In the genomic region with DNA sequence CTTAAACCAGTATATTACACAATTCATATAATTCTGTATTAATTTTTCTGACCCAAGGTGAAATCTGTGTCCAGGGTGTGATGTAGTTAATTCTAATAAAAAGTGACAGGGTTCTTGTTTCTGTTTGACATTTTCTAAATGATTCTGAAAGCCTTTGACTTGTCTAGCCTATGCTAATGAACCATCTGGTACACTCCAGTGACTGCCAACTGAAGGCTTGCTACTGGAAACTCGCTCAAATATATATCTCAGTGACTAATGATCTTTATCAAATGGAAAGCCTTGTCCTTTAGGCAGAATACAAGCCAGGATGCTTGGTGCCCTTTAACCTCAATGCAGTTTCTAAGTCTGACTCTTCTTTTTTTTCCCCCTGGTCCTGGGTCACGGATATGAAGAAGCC, we compare ENCODE assay signal across 32 mouse cellular contexts.
DNase-seq lines count a peak whose midpoint lies in the region; ATAC-seq and TF ChIP-seq lines count a peak whose summit lies in the region.
"Had no signal": no experiment of that assay in that cellular context is flagged by ENCODE, and none has a peak within 500 bp of the region (broad histone marks: within the 10 kb centered on the region; RNA-seq: fewer than 3 reads in every experiment).

No protein-coding gene starts in this region.

- TF ChIP-seq POLR2A in cerebellum, adult 2 months (IDR thresholded peaks at IDR 0.05; ENCODE audit: borderline replicate concordance, insufficient read depth, low read length): no peak

- H3K9ac ChIP-seq in forebrain, postnatal 0 days: no peak overlapping the region
- H3K9ac ChIP-seq in midbrain, embryonic 13.5 days (replicated peaks): no peak overlapping the region
- no peak overlapping the region for H3K9ac ChIP-seq in midbrain, embryonic 11.5 days (ENCODE audit: low read length)
- H3K9ac ChIP-seq in stomach, postnatal 0 days (ENCODE audit: low read length): no peak overlapping the region
- H3K9ac ChIP-seq: intestine, embryonic 15.5 days; limb, embryonic 15.5 days; liver, embryonic 13.5 days had no signal

- no peaks in the 10 kb centered on the region for H3K27me3 ChIP-seq in cerebellum, adult 2 months (ENCODE audit: control insufficient read depth, insufficient read depth, low read length)
- H3K27me3 ChIP-seq in forebrain, postnatal 0 days (ENCODE audit: insufficient read depth, low read length): no peaks in the 10 kb centered on the region
- no peaks in the 10 kb centered on the region for H3K27me3 ChIP-seq in forebrain, embryonic 10.5 days (ENCODE audit: poor library complexity, severe bottlenecking)
- no peaks in the 10 kb centered on the region for H3K27me3 ChIP-seq in midbrain, embryonic 13.5 days
- H3K27me3 ChIP-seq in midbrain, embryonic 11.5 days (ENCODE audit: control insufficient read depth, insufficient read depth, low read length): no peaks in the 10 kb centered on the region
- H3K27me3 ChIP-seq in stomach, postnatal 0 days (ENCODE audit: control insufficient read depth, insufficient read depth, low read length): no peaks in the 10 kb centered on the region
- H3K27me3 ChIP-seq: CH12.LX; intestine, embryonic 15.5 days; limb, embryonic 15.5 days; liver, embryonic 13.5 days had no signal

- H3K27ac ChIP-seq in cerebellum, adult 2 months (ENCODE audit: insufficient read depth, low read length): no peak overlapping the region
- no peak overlapping the region for H3K27ac ChIP-seq in forebrain, postnatal 0 days (ENCODE audit: low read depth, low read length)
- H3K27ac ChIP-seq in forebrain, embryonic 10.5 days: no peak overlapping the region
- H3K27ac ChIP-seq in midbrain, embryonic 13.5 days: no peak overlapping the region
- no peak overlapping the region for H3K27ac ChIP-seq in midbrain, embryonic 11.5 days (ENCODE audit: low read depth, low read length)
- no peak overlapping the region for H3K27ac ChIP-seq in stomach, postnatal 0 days (replicated peaks)
- H3K27ac ChIP-seq: intestine, embryonic 15.5 days; layer of hippocampus, adult 2 months; limb, embryonic 10.5 days; limb, embryonic 15.5 days; liver, embryonic 13.5 days; macrophage had no signal

- no peak for TF ChIP-seq CTCF in cerebellum, adult 2 months (IDR thresholded peaks at IDR 0.05; ENCODE audit: borderline replicate concordance, insufficient read depth, low read depth, low read length)
- no peak for TF ChIP-seq CTCF in forebrain, postnatal 0 days (IDR thresholded peaks at IDR 0.05; ENCODE audit: low read depth)
- no peak for TF ChIP-seq CTCF in stomach, postnatal 0 days (IDR thresholded peaks at IDR 0.05; ENCODE audit: low read depth)

- H3K4me1 ChIP-seq in cerebellum, adult 2 months (ENCODE audit: control insufficient read depth, insufficient read depth, low read length): no peaks in the 10 kb centered on the region
- H3K4me1 ChIP-seq in forebrain, postnatal 0 days (ENCODE audit: insufficient read depth): peaks cover 15% of the 10 kb centered on the region; the same call in 1 of the 2 replicates
- peaks cover 7% of the 10 kb centered on the region for H3K4me1 ChIP-seq in forebrain, embryonic 10.5 days
- H3K4me1 ChIP-seq in midbrain, embryonic 13.5 days (replicated peaks): peaks cover 12% of the 10 kb centered on the region
- H3K4me1 ChIP-seq in midbrain, embryonic 11.5 days (ENCODE audit: control insufficient read depth, insufficient read depth, low read length): no peaks in the 10 kb centered on the region; the same call in 1 of the 2 replicates
- no peaks in the 10 kb centered on the region for H3K4me1 ChIP-seq in stomach, postnatal 0 days (replicated peaks; ENCODE audit: control insufficient read depth, insufficient read depth)
- H3K4me1 ChIP-seq: intestine, embryonic 15.5 days; limb, embryonic 10.5 days; limb, embryonic 15.5 days; liver, embryonic 13.5 days had no signal

- TF ChIP-seq EP300 in stomach, postnatal 0 days (optimal IDR thresholded peaks at IDR 0.05): no peak

- no peak overlapping the region for H3K4me2 ChIP-seq in forebrain, postnatal 0 days (ENCODE audit: low read depth)
- H3K4me2 ChIP-seq in midbrain, embryonic 13.5 days (replicated peaks): no peak overlapping the region
- H3K4me2 ChIP-seq in midbrain, embryonic 11.5 days: no peak overlapping the region
- H3K4me2 ChIP-seq in stomach, postnatal 0 days (replicated peaks; ENCODE audit: low read depth): no peak overlapping the region
- H3K4me2 ChIP-seq: heart, embryonic 11.5 days; intestine, embryonic 15.5 days; limb, embryonic 15.5 days; liver, embryonic 13.5 days had no signal

- no peaks in the 10 kb centered on the region for H3K9me3 ChIP-seq in forebrain, postnatal 0 days (ENCODE audit: low read length)
- H3K9me3 ChIP-seq in forebrain, embryonic 10.5 days: no peaks in the 10 kb centered on the region
- H3K9me3 ChIP-seq in midbrain, embryonic 13.5 days: no peaks in the 10 kb centered on the region
- no peaks in the 10 kb centered on the region for H3K9me3 ChIP-seq in midbrain, embryonic 11.5 days (ENCODE audit: control insufficient read depth, low read length)
- no peaks in the 10 kb centered on the region for H3K9me3 ChIP-seq in stomach, postnatal 0 days (ENCODE audit: control insufficient read depth, low read length)
- H3K9me3 ChIP-seq: intestine, embryonic 15.5 days; limb, embryonic 10.5 days; limb, embryonic 15.5 days; liver, embryonic 13.5 days had no signal

- DNase-seq in cerebellum, postnatal 10 days: peak; percentile 63 to 66
- no peak for DNase-seq in cerebellum, adult 2 months
- DNase-seq in forebrain, postnatal 0 days: peak; percentile 25
- no peak for DNase-seq in forebrain, embryonic 10.5 days (ENCODE audit: extremely low spot score, low spot score)
- DNase-seq in midbrain, embryonic 11.5 days (ENCODE audit: low spot score, missing footprints): no peak
- DNase-seq in retina, embryonic 14.5 days (ENCODE audit: low spot score): peak; percentile 49
- DNase-seq in stomach, postnatal 0 days (ENCODE audit: low spot score): no peak
- DNase-seq: adrenal gland, adult 2 months; adrenal gland, postnatal 36 days; cerebellum, adult 9-11 months; gastrocnemius, postnatal 14 days; heart, postnatal 4 days; kidney, adult 2 months; kidney, postnatal 36 days; layer of hippocampus, postnatal 36 days; liver, embryonic 13.5 days; lung, adult 18-20 months; right cerebral cortex, postnatal 4 days; thymus, adult 18-20 months; thymus, postnatal 25 days had no signal

- H3K4me3 ChIP-seq in cerebellum, adult 2 months (replicated peaks; ENCODE audit: insufficient read depth, low read depth, low read length): no peak overlapping the region
- no peak overlapping the region for H3K4me3 ChIP-seq in forebrain, postnatal 0 days (ENCODE audit: low read depth, low read length)
- H3K4me3 ChIP-seq in forebrain, embryonic 10.5 days: no peak overlapping the region
- H3K4me3 ChIP-seq in midbrain, embryonic 13.5 days (replicated peaks): no peak overlapping the region
- H3K4me3 ChIP-seq in midbrain, embryonic 11.5 days (ENCODE audit: low read depth, low read length): no peak overlapping the region
- H3K4me3 ChIP-seq in stomach, postnatal 0 days (ENCODE audit: low read depth, low read length): no peak overlapping the region
- H3K4me3 ChIP-seq: erythroblast, embryonic 14.5 days; intestine, embryonic 15.5 days; layer of hippocampus, adult 2 months; limb, embryonic 10.5 days; limb, embryonic 15.5 days; liver, embryonic 13.5 days had no signal

- no peaks in the 10 kb centered on the region for H3K36me3 ChIP-seq in forebrain, postnatal 0 days (ENCODE audit: insufficient read depth)
- H3K36me3 ChIP-seq in forebrain, embryonic 10.5 days (replicated peaks): no peaks in the 10 kb centered on the region
- no peaks in the 10 kb centered on the region for H3K36me3 ChIP-seq in midbrain, embryonic 13.5 days
- H3K36me3 ChIP-seq in midbrain, embryonic 11.5 days (ENCODE audit: control insufficient read depth, insufficient read depth, low read length): no peaks in the 10 kb centered on the region
- H3K36me3 ChIP-seq in stomach, postnatal 0 days (ENCODE audit: control insufficient read depth, insufficient read depth, low read length): no peaks in the 10 kb centered on the region
- H3K36me3 ChIP-seq: intestine, embryonic 15.5 days; limb, embryonic 10.5 days; limb, embryonic 15.5 days; liver, embryonic 13.5 days had no signal

- 21% methylated on average over 2 of the region's 2 CpGs for WGBS in cerebellum, adult 2 months
- 53% methylated on average over 2 of the region's 2 CpGs for WGBS in forebrain, postnatal 0 days
- 75% methylated on average over 2 of the region's 2 CpGs for WGBS in forebrain, embryonic 10.5 days
- WGBS in midbrain, embryonic 13.5 days: 40% methylated on average over 2 of the region's 2 CpGs
- WGBS in midbrain, embryonic 11.5 days: 60% methylated on average over 2 of the region's 2 CpGs
- WGBS in stomach, postnatal 0 days: 60% methylated on average over 2 of the region's 2 CpGs

- peak; percentile 48; the same call in 1 of the 2 replicates for ATAC-seq in forebrain, postnatal 0 days
- 0 out of 2 replicates have a peak, but pooled peaks have one; percentile 58 for ATAC-seq in midbrain, embryonic 13.5 days
- ATAC-seq in midbrain, embryonic 11.5 days (ENCODE audit: low FRiP score): no peak
- ATAC-seq in stomach, postnatal 0 days (ENCODE audit: low FRiP score, low TSS enrichment): no peak
- ATAC-seq: activated CD4-positive, CD25-positive, alpha-beta regulatory T cell, adult 4 months; hindbrain, embryonic 16.5 days; intestine, embryonic 15.5 days; lung, postnatal 0 days had no signal

Comparison
In these comparisons a context has a peak if more than half of its experiments do, and no peak if none do; other contexts are left out.
1. DNase-seq: peak in cerebellum, postnatal 10 days (2 of 2), forebrain, postnatal 0 days (single experiment) and retina, embryonic 14.5 days (single experiment); none in cerebellum, adult 2 months (0 of 2), forebrain, embryonic 10.5 days (single experiment), midbrain, embryonic 11.5 days (single experiment) and stomach, postnatal 0 days (single experiment).
2. ATAC-seq: peak in forebrain, postnatal 0 days (single experiment) and midbrain, embryonic 13.5 days (single experiment); none in midbrain, embryonic 11.5 days (single experiment) and stomach, postnatal 0 days (single experiment).